Mouse (Mus musculus): ENCODE results near the gene Prkn. TPM values are rescaled to one million over a fixed set of nuclear protein-coding genes. Genes with fewer than 3 reads are reported as not detected.

Prkn gene
- total and polyA plus RNA-seq, 2 experiments from 2014 or later: 6.2 to 6.8 TPM

GRCm38 (mm10) chr17:10987040-10987439, 146.9 kb downstream of the Prkn start:
- H3K4me1 ChIP-seq (ENCODE audit: insufficient read depth): no peaks in the 10 kb centered on the region
- WGBS: 45% methylated on average over 4 of the region's 4 CpGs
- no peak overlapping the region for H3K27ac ChIP-seq (ENCODE audit: low read depth, low read length)

GRCm38 (mm10) chr17:10997291-10997690, 157.1 kb downstream of the Prkn start:
- no peaks in the 10 kb centered on the region for H3K36me3 ChIP-seq (ENCODE audit: insufficient read depth)
- no peaks in the 10 kb centered on the region for H3K4me1 ChIP-seq (ENCODE audit: insufficient read depth)
- H3K9ac ChIP-seq: no peak overlapping the region
- no peak overlapping the region for H3K4me3 ChIP-seq (ENCODE audit: low read depth, low read length)
- H3K27ac ChIP-seq (ENCODE audit: low read depth, low read length): no peak overlapping the region
- DNase-seq (no peak), ATAC-seq (no peak)
- H3K4me2 ChIP-seq (ENCODE audit: low read depth): no peak overlapping the region
- no peaks in the 10 kb centered on the region for H3K9me3 ChIP-seq (ENCODE audit: low read length)
- no peaks in the 10 kb centered on the region for H3K27me3 ChIP-seq (ENCODE audit: insufficient read depth, low read length)
- no peak for TF ChIP-seq CTCF (IDR thresholded peaks at IDR 0.05; ENCODE audit: low read depth)
- 64% methylated on average over 5 of the region's 5 CpGs for WGBS

More at GRCm38 (mm10) chr17:10987040-10987439, 146.9 kb downstream of the Prkn start:
- Histone ChIP-seq H3K9me3 (ENCODE audit: low read length) (no peaks in the 10 kb centered on the region), H3K27me3 (ENCODE audit: insufficient read depth, low read length) (no peaks in the 10 kb centered on the region), H3K9ac (no peak overlapping the region), H3K4me2 (ENCODE audit: low read depth) (no peak overlapping the region), H3K4me3 (ENCODE audit: low read depth, low read length) (no peak overlapping the region), H3K36me3 (ENCODE audit: insufficient read depth) (no peaks in the 10 kb centered on the region)
- no peak for DNase-seq
- peak; percentile 14; the same call in 1 of the 2 replicates for ATAC-seq
- TF ChIP-seq CTCF (IDR thresholded peaks at IDR 0.05; ENCODE audit: low read depth): no peak

- Histone ChIP-seq H3K36me3 (ENCODE audit: insufficient read depth) (no peaks in the 10 kb centered on the region), H3K9me3 (ENCODE audit: low read length) (no peaks in the 10 kb centered on the region), H3K27ac (ENCODE audit: low read depth, low read length) (no peak overlapping the region), H3K4me1 (ENCODE audit: insufficient read depth) (no peaks in the 10 kb centered on the region), H3K4me3 (ENCODE audit: low read depth, low read length) (no peak overlapping the region), H3K9ac (no peak overlapping the region), H3K4me2 (ENCODE audit: low read depth) (no peak overlapping the region), H3K27me3 (ENCODE audit: insufficient read depth, low read length) (no peaks in the 10 kb centered on the region)
- no peak for TF ChIP-seq CTCF (IDR thresholded peaks at IDR 0.05; ENCODE audit: low read depth)
- DNase-seq (no peak), ATAC-seq (no peak)
- WGBS: 71% methylated on average over 2 of the region's 2 CpGs
Measured at GRCm38 (mm10) chr17:11023371-11023770, 183.2 kb downstream of the Prkn start.

- WGBS: 95% methylated on average over 4 of the region's 4 CpGs
- Histone ChIP-seq H3K4me2 (ENCODE audit: low read depth) (no peak overlapping the region), H3K4me3 (ENCODE audit: low read depth, low read length) (no peak overlapping the region), H3K9me3 (ENCODE audit: low read length) (no peaks in the 10 kb centered on the region), H3K4me1 (ENCODE audit: insufficient read depth) (no peaks in the 10 kb centered on the region), H3K27me3 (ENCODE audit: insufficient read depth, low read length) (no peaks in the 10 kb centered on the region), H3K36me3 (ENCODE audit: insufficient read depth) (no peaks in the 10 kb centered on the region), H3K9ac (no peak overlapping the region), H3K27ac (ENCODE audit: low read depth, low read length) (no peak overlapping the region)
- DNase-seq (no peak), ATAC-seq (no peak)
- peak; percentile 41; the same call in 1 of the 2 replicates for TF ChIP-seq CTCF (IDR thresholded peaks at IDR 0.05; ENCODE audit: low read depth)
Measured at GRCm38 (mm10) chr17:11029348-11029747, 189.2 kb downstream of the Prkn start.

- DNase-seq (no peak), ATAC-seq (no peak)
- WGBS: 71% methylated on average over 4 of the region's 4 CpGs
- Histone ChIP-seq H3K4me2 (ENCODE audit: low read depth) (no peak overlapping the region), H3K27ac (ENCODE audit: low read depth, low read length) (no peak overlapping the region), H3K4me3 (ENCODE audit: low read depth, low read length) (no peak overlapping the region), H3K4me1 (ENCODE audit: insufficient read depth) (no peaks in the 10 kb centered on the region), H3K36me3 (ENCODE audit: insufficient read depth) (no peaks in the 10 kb centered on the region), H3K9me3 (ENCODE audit: low read length) (no peaks in the 10 kb centered on the region), H3K27me3 (ENCODE audit: insufficient read depth, low read length) (no peaks in the 10 kb centered on the region), H3K9ac (no peak overlapping the region)
- TF ChIP-seq CTCF (IDR thresholded peaks at IDR 0.05; ENCODE audit: low read depth): no peak
Measured at GRCm38 (mm10) chr17:11030936-11031335, 190.8 kb downstream of the Prkn start.

- 88% methylated on average over 2 of the region's 2 CpGs for WGBS
- TF ChIP-seq CTCF (IDR thresholded peaks at IDR 0.05; ENCODE audit: low read depth): no peak
- no peak overlapping the region for H3K9ac ChIP-seq
- H3K36me3 ChIP-seq (ENCODE audit: insufficient read depth): no peaks in the 10 kb centered on the region
- no peak overlapping the region for H3K4me2 ChIP-seq (ENCODE audit: low read depth)
- no peak overlapping the region for H3K27ac ChIP-seq (ENCODE audit: low read depth, low read length)
- H3K4me1 ChIP-seq (ENCODE audit: insufficient read depth): no peaks in the 10 kb centered on the region
- H3K4me3 ChIP-seq (ENCODE audit: low read depth, low read length): no peak overlapping the region
- DNase-seq (no peak), ATAC-seq (no peak)
- H3K9me3 ChIP-seq (ENCODE audit: low read length): no peaks in the 10 kb centered on the region
- no peaks in the 10 kb centered on the region for H3K27me3 ChIP-seq (ENCODE audit: insufficient read depth, low read length)
Measured at GRCm38 (mm10) chr17:11032366-11032765, 192.2 kb downstream of the Prkn start.

- H3K4me1 ChIP-seq (ENCODE audit: insufficient read depth): no peaks in the 10 kb centered on the region
- no peak overlapping the region for H3K4me3 ChIP-seq (ENCODE audit: low read depth, low read length)
- 43% methylated on average over 2 of the region's 2 CpGs for WGBS
- H3K27ac ChIP-seq (ENCODE audit: low read depth, low read length): no peak overlapping the region
- H3K36me3 ChIP-seq (ENCODE audit: insufficient read depth): no peaks in the 10 kb centered on the region
- no peaks in the 10 kb centered on the region for H3K9me3 ChIP-seq (ENCODE audit: low read length)
- DNase-seq: no peak
- H3K9ac ChIP-seq: no peak overlapping the region
- H3K4me2 ChIP-seq (ENCODE audit: low read depth): no peak overlapping the region
- no peaks in the 10 kb centered on the region for H3K27me3 ChIP-seq (ENCODE audit: insufficient read depth, low read length)
- no peak for TF ChIP-seq CTCF (IDR thresholded peaks at IDR 0.05; ENCODE audit: low read depth)
- no peak for ATAC-seq
Measured at GRCm38 (mm10) chr17:11033594-11033993, 193.4 kb downstream of the Prkn start.

- ATAC-seq (no peak), DNase-seq (no peak)
- no peaks in the 10 kb centered on the region for H3K4me1 ChIP-seq (ENCODE audit: insufficient read depth)
- H3K27me3 ChIP-seq (ENCODE audit: insufficient read depth, low read length): no peaks in the 10 kb centered on the region
- H3K4me2 ChIP-seq (ENCODE audit: low read depth): no peak overlapping the region
- H3K9ac ChIP-seq: no peak overlapping the region
- no peak overlapping the region for H3K27ac ChIP-seq (ENCODE audit: low read depth, low read length)
- TF ChIP-seq CTCF (IDR thresholded peaks at IDR 0.05; ENCODE audit: low read depth): no peak
- H3K9me3 ChIP-seq (ENCODE audit: low read length): no peaks in the 10 kb centered on the region
- H3K36me3 ChIP-seq (ENCODE audit: insufficient read depth): no peaks in the 10 kb centered on the region
- no peak overlapping the region for H3K4me3 ChIP-seq (ENCODE audit: low read depth, low read length)
- 97% methylated on average over 1 of the region's 1 CpGs for whole genome bisulfite sequencing
Measured at GRCm38 (mm10) chr17:11038272-11038671, 198.1 kb downstream of the Prkn start.

Measured in forebrain, postnatal 0 days (tissue).